Mouse (Mus musculus) cerebellum, adult 9-11 months (tissue): ENCODE results near the gene Tbl1x.

Experiments used
- DNase-seq: peaks from one replicate; pipeline ENCODE4 v3.0.0; 2022

Gene Tbl1x

DNA sequence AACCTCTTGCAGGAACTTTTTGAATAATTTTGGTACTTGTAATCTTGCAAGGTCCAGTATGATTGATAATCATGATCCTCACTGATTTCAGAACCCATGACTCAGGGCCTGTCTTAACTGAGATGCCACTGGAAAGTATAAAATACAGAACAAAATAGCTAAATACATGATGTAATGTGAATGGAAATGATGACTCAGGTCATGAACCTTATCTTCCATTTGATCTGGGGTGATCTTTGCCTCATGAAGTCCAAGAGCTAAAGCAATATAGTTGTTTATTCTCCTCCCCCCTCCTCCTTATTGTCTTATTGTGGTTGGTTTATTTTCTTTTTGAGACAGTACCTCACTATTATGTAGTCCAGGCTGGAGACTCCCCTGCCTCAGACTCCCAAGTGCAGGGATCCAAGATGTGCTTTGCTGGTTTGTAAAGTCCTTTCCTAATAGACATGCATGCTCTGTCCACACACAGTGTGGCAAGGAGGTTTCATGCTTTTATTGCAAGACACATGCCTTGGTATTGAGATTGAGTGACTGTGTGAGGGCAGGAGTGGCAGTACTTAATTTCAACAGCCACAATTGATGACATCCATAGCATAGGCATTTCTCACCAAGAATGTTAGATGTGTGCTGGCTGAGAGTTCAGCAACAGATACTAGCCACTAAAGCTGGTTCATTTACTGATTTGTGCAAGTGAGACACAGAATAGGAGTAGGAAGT, 34.7 kb downstream of the Tbl1x start:
- no peak for DNase-seq

DNA sequence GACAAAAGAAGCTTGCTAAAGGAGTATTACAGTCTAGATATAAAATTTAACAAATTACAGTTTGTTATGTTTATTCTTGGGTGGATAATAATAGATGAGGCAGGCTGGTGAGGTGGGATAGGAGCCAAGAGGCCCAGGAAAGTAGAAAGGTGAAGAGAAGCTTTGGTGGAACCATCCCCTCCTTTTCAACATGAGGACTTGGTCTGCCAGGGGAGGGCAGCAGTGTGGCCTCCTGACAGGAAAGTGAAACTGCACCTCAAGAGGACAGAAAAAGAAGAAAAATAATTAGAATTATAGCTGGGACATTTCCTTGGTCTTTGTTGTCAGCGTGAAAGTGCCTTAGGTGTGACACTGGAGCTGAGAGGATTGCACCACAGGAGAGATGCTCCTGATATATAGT, 35.6 kb downstream of the Tbl1x start:
- DNase-seq: no peak

DNA sequence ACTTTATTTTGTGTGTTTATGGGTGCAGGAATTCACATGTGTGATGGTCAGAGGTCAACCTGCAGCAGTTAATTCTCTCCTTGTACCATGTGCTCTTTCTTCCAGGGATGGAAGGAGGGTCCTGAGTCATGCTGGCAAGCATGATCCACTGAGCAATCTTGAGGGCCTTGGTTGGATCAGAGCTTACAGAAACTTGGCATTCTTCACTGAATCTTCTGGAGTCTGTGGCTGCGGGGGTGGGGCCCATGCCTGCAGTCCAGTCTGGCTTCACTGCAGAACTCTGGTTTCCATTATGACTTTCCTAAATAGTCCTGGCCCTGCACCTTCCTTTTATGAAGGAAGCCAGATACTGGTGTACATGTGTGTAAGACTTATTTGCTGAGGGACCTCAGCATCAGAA, 38.1 kb downstream of the Tbl1x start:
- DNase-seq: peak; percentile 14

DNA sequence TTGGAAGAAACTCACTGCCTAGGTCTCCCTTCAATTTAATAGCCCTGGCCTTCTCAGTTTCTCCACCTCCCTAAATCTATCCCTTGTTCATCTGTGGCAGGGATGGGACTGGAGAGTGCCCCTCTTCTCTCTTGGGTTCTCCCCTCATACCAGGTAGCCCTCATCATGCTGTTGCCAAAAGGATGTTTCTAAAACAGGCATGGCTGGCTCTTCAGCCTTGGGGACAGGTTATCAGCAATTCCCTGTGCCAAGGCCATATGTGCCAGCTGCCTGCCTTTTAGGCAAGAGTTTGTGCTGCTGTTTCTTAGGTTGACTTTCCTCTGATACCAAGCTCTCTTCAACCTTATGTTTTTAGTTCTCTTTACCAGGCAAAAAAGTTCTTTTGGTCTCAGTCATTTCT, 39.6 kb downstream of the Tbl1x start:
- DNase-seq: no peak

DNA sequence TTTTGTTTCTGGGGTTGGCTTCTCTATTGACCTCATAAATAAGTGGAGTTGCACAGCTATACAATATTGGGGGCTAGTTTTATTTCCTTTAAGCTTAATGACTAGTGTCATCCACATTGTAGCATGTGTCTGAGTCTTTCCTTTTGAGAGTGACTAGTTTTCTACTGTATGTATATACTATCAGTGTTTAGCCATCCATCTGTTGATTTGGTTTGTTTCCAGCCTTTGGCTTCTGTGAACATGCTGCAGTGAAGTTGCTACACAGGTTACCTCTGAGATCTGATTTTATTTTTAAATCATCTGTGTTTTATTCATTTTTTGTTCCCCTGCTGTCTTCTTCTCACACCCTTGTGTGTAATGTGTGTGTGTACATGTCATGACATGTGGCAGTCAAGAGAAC, 40.5 kb downstream of the Tbl1x start:
- no peak for DNase-seq

DNA sequence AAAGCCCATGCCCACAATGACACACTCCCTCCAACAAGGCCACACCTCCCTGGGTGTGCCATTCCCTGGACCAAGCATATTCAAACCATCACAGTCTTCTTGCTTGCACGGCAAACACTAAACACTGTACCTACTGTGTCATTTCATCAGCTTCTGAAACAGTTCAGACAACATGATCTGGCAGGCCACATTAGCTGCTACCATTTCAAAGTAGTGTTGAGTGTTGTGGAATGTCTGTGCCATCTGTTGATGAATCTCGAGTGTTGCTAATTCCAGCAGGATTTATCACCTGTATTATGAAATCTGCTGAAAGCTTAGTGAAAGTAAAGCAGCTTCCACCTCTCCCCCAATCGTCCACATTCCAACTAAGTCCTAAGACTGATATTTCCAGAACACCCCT, 41.3 kb downstream of the Tbl1x start:
- peak; percentile 15 for DNase-seq

DNA sequence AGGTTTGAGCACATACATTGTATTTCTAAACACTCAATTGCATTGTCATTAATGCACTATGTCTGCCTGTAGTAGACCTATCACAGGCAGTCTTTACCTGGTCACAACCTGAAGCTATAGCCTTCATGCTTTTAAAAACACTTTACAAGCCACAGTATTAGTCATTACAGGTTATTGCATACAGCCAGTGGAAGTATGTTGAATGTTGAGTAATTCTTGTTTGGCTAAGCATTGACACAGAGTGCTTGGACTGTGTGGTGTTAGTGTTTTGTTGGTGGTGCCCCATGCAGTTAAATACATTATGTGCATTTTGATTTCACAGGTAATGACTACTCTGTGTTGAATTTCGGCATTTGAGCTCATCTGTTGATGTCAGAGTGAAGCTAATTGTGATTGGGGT, 45.2 kb downstream of the Tbl1x start:
- DNase-seq: no peak

DNA sequence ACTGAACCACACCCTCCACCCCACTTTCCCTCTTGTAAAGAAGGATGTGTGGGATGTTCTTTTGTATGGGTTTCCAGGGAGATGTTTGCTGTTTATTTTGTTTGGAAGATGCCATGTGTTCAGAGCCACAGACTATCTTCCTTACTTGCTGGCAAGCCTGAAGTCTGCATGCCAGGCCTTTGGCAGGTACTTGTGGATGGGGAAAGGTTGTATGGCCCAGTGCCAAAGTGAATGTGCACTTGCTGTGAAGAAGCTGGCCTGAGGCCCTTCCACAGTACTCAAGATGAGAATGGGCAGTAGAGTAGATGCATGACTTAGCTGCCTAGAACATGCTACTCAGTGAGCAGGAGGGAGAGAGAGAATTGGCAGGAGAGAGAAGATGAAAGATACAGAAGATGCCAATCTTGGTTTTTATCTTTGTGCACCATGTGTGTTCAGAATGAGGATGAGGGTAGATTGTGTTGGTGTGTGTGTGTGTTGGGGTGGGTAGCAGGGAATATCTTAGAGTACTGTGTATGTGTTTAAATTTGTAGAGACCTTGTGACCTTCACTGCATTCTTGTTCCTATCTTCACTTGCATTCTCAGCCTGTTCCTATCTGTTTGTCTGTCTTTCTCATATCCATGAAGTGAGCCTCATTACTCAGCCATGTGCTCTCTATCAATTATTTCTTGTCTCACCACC, 48.5 kb downstream of the Tbl1x start:
- peak; percentile 85 for DNase-seq

DNA sequence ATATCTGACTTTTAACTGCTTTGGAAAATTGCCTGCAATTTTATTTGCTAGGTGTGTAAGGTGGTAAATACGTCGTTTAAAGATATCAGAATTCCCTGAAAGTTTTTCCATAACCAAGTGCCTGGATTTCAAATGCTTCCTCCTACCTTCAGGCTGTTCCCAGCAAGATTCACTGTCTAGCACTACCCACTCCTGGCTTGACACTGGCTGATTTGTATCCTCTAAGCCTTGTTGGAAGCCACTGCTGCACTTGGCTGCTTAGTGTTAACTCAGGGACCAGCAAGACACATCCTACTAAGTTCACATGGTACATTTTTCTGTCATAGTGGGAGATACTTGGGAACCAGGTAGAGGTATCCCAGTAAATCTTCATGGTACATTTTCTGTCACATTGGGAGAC, 52.8 kb downstream of the Tbl1x start:
- no peak for DNase-seq

DNA sequence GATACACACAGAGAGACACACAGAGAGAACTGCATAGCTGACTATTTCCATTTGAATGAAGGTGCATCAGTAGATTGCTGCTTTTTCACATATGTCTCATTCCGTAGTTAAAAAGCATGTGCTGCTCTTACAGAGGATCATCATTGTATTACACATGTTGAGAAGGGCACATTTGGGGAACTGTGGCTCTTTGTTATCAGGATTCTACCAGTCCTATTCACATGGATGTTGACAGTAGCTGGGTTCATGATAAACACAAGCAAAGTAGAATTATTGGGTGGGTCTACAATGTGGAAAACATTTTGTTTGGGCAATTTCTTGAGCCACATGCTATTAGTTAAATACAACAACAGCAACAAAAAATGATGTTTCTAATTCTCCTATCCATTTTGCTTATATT, 55.9 kb downstream of the Tbl1x start:
- DNase-seq: no peak

DNA sequence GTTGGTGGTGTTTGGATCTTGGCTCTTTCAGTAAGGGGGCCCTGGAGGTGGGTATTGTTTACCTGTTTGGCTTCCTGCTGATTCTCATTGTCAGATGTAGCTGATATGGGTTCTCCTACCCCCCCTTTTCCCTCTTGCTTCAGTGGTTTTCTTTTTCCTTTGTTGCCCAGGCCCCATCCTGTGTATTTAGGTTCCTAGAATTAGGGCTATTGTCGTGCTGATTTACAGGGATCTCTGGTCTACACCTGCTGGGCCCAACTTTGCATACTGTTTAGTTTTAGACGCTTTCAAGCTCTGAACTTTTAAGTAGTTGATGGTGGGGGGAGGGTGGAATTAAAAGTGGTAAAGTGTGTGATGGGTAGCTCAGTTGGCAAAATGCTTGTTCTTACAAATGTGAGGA, 57.2 kb downstream of the Tbl1x start:
- no peak for DNase-seq

DNA sequence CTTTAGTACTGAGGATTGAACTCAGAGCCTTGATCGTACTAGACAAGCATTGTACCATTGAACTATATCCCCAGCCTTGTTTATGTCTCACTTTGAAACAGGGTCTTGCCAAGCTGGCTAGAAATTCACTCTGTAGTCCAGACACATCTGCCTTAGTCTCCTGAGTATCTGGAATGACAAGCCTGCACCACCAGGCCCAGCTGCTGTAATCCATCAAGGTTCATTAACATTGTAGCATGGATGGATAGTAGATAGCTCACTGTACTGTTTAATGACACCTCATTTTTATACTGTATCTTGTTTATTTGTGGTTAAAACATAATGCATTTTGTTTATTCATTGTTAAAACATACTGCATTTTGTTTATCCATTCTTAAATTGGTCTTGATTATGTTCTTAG, 62.9 kb downstream of the Tbl1x start:
- no peak for DNase-seq

DNA sequence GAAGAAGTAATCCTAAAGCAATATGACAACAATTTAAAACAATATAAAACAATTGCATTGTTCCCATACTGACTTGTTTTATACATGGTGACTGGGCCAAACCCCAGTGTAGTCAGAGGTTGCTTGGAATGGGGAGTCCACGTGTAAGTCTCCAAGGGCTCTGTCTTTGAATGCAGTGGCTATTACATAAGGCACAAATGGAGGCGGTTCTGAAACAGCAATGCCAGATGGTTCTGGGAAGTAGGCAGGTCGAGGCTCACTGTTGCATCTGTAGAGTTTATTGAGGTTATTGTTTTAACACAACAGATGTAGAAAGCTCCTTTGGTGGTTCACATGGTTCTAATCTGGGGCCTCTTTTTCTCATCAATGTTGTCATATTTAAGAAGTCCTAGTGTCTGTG, 66.3 kb downstream of the Tbl1x start:
- DNase-seq: no peak

DNA sequence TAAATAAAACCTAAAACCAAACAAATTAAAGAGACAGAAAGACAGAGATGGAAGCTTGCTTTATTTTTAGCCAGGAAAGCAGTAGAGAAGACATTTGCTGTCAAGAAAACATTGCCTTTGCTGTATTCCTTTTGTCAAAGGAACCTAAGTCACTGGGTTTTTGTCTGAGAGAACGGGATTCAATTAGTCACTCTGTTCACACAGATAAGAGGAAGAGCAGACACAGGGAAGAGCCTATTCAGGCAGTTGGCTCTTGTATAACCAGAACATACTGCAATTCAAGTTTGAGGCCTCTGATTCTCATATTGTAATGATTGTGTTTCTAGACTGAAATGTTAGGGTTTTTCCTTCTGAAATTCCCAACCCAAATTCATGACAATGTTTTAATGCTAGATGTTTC, 67.4 kb downstream of the Tbl1x start:
- no peak for DNase-seq

DNA sequence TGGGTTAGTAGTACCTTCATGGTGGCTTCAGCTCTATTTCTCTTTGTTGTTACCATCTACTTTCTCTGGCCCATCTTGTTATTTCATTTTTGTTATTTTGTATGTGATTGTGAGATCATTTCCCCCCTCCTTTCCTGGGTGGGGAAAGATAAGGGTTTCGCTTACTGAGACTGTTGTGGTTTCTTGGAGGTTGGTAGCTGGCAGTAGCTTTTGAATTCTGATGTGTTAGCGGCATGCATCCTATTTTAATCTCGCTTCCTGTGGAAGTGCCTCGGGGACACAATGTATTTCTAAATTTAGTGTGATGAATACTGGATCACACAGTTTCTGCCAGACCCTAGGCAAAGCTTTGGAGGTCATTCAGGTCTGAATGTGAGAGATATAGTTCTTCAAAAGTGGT, 69.2 kb downstream of the Tbl1x start:
- DNase-seq: no peak

DNA sequence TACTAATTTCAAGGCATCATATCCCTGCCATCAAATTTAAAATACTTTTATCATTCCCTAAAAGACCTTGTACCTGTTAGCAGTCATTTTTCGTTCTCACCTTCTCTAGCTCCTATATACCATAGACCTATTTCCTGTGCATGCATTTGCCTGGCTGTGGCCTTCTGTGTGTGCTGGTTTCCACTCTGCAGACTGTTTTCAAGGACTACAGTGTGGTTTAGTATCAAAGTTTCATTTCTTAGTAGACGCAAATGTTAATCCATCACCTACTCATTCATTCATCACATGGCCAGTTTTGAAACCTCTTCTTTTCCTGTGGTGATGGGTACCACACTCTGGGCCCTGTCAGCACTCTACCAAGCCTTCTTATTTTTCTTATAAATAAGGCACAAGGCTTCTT, 75.2 kb downstream of the Tbl1x start:
- DNase-seq: no peak

DNA sequence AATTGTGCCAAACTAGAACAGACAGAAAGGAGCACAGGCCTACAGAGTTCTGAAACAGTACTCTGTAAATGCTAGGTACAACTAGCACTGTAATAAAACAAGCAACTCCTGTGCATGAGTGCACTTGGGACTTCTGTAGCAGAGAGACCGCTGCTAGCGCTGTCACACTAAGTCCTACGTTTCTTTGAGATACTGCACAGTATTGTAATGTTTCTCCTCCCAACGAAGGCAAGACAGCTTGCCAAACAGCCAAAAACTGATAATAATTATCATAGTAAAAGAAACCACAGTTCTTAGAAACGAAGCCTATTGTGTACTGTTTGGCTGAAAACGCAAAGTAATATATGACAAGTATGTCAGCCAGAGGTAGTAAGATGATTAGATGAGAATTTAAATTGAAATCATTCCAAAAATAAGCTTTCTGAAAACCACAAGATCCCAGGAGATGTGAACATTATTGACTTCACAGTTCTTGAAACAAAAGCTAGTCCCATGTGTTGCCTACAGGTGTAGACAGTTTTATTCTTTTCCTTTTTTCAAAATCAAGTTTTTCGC, 83.9 kb downstream of the Tbl1x start:
- no peak for DNase-seq

DNA sequence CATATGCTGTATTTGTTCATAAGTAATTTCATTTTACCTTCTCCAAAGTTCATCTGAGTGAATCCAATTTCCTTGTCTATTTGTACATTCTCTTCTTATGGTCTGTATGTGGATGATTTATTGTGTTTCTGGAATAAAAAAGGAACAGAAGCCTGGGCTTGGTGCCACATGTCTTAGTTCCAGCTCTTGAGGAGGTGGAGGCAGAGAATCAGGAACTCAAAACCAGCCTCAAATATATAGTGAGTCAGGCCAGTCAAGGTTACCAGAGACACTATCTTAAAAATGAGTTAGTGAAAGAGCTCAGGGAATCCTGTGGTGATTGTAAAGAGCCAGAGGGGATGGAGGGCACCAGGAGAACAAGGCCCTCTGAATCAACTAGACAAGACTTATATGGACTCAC, 86.9 kb downstream of the Tbl1x start:
- DNase-seq: peak; percentile 53

DNA sequence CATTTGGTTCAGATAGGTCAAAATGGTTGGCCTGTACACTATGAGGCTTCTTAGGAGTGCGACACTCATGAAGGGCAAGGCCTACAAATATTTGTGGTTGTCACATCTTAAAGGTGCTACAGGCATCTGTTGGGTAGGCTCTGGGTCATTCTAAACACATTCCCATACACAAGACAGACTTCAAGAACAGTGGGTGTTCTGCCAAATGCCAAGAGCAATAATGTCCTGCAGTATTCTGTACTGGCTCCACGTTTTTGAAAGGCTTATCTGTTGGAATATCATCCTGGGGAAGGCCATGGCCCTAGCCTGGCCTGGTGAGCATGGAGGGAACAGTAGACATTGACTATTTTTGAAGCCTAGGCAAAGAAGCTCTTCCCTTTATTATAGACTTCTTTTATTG, 87.9 kb downstream of the Tbl1x start:
- peak; percentile 44 for DNase-seq

DNA sequence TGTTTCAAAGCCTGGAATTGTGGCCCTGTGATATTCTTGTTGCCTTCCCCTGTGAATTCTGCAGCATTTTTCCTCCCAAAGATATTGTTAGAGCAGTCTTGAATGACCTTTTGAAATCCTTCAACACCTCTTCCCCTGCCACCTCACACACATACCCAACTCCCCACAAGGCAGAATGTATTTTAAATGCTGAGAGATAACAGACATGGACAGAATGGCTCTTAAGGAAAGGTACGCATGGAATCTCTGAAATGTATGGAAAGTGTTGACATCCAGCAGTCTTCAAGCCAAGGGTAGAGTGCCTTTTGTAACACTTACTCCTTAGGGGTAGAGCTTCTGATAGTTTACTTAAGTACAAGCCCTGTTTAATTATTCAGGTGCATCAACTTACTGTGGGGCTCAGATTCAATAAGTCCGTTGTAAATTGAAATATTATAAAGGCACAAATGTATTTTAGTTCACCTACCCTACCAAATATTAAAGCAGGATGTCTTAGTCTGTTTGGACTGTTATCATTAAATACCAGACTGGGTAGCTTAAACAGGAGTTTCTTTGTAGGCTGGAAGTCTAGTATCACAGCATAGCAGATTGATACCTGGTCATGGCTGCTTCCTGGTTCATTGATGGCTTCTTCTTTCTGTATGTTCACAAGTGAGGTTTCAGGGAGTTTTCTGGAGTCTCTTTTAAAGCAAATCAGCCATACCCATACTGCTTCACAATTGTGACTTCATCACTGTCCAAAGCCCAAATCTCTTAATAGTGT, 92.9 kb downstream of the Tbl1x start:
- DNase-seq: no peak

DNA sequence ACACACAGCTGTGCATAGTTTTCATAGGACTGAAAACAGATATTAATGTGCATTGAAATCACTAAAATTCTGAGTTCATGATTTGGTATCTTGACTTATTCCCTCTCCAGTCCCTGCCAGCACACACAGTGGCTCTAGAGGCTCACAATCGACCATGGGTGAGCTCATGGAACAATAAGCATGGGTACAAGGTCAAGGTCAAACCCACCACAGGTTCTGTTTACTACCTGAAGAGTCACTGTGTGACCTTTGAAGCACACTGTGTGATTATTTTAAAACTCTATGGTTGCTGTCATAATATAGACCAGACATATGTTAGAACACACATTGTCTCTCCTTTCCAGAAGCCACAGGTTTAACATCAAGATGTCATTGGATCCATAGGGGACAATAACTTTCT, 96.7 kb downstream of the Tbl1x start:
- DNase-seq: no peak

DNA sequence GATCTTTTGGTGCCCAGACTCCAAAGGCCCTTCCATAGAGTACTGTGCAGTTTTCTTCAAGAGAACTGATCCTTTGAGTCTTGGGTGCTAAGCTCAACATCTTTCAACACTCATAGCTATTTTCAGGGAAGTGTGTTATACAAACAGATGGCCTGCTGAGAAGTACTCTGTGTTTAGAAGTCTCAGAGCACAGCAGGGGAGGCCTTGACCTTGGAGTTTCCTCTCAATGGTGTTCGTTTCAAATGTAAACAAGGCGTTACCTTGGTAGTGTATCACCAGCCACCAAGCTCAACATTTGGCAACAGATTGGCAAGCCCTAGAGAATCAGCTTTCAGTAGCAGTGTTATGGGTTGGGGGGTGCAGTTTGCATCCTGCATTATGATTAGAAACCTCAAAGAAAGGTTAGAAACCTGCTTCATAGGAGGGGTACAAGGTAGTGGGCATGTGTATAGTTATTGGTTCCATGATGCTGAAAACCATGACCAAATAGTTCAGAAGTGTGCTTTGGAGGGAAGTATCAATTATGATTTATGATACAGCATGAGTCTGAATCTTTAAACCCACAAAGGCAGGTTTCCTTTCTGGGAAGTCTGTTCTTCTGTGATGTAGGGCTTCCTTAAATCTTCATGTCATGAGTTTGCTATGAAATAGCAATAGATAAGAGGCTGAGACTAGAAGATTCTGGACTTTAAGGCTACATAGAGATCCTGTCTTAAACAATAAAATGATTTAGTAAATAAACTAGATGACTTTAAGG, 98.3 kb downstream of the Tbl1x start:
- no peak for DNase-seq

DNA sequence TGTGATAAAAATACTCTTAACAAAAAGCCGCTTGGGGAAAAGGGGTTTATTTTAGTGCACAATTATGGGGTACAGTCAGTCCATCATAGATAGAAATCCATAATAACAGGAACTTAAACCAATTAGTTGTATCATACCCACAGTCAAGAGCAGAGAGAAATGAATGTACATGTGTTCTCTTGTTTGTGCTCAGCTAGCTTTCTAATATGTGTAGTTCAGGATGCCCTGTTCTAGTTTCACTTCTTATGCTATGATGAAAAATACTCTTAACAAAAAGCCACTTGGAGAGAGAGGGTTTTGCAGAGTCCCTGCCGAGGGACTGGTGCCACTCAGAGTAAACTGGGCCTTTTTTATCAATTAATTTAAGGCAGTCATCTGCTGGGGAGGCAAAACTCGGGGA, 101.1 kb downstream of the Tbl1x start:
- no peak for DNase-seq
